In the genomic region with DNA sequence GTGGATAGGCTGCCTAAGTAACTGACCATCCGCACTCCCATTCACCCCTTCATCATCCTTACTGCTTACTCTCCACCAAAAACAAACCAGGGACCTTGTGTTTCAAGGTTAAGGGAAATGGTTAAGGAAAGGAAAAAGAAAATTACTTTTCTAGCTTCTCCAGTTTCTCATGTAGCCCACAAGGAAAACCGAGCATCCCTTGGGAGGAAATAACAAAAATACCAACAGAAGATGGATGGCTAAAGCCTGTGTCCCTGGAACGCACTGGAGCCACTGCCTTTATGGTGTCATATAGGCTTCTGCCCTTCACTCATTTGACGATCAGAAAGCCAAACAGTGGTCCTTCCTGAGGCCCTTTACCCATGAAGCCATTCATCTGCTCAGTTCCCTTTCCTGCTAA, we compare ENCODE assay signal across 14 mouse cellular contexts.
"Had no signal": no experiment of that assay in that cellular context is flagged by ENCODE, and none has a peak within 500 bp of the region (broad histone marks: within the 10 kb centered on the region; RNA-seq: fewer than 3 reads in every experiment).

No protein-coding gene starts in this region.

- H3K9ac ChIP-seq: intestine, embryonic 15.5 days; limb, embryonic 13.5 days; liver, embryonic 14.5 days; neural tube, embryonic 12.5 days; stomach, embryonic 15.5 days had no signal

- H3K4me1 ChIP-seq: intestine, embryonic 15.5 days; limb, embryonic 13.5 days; midbrain, embryonic 10.5 days; neural tube, embryonic 12.5 days; stomach, embryonic 15.5 days had no signal

- DNase-seq: left cerebral cortex, postnatal 4 days; lung, adult 18-20 months; midbrain, embryonic 14.5 days; right cerebral cortex, postnatal 4 days; spleen, adult 18-20 months; thymus, adult 2 months; thymus, postnatal 25 days had no signal

- H3K27me3 ChIP-seq: intestine, embryonic 15.5 days; limb, embryonic 13.5 days; neural tube, embryonic 12.5 days; stomach, embryonic 15.5 days had no signal

- H3K4me3 ChIP-seq: intestine, embryonic 15.5 days; limb, embryonic 13.5 days; midbrain, embryonic 10.5 days; myocyte; neural tube, embryonic 12.5 days; stomach, embryonic 15.5 days had no signal

- H3K9me3 ChIP-seq: intestine, embryonic 15.5 days; limb, embryonic 13.5 days; midbrain, embryonic 10.5 days; neural tube, embryonic 12.5 days; stomach, embryonic 15.5 days had no signal

- H3K27ac ChIP-seq: intestine, embryonic 15.5 days; limb, embryonic 13.5 days; liver, embryonic 14.5 days; midbrain, embryonic 10.5 days; neural tube, embryonic 12.5 days; stomach, embryonic 15.5 days had no signal

- H3K36me3 ChIP-seq: intestine, embryonic 15.5 days; limb, embryonic 13.5 days; midbrain, embryonic 10.5 days; neural tube, embryonic 12.5 days; stomach, embryonic 15.5 days had no signal

- ATAC-seq: intestine, embryonic 15.5 days had no signal

- H3K4me2 ChIP-seq: intestine, embryonic 15.5 days; limb, embryonic 13.5 days; neural tube, embryonic 12.5 days; stomach, embryonic 15.5 days had no signal
